Mouse (Mus musculus): ENCODE results near the gene Ikzf1.

Ikzf1 gene

GRCm38 (mm10) chr11:11766736-11767135, 81.9 kb downstream of the Ikzf1 start:
- no peak for DNase-seq

- no peak for DNase-seq
These were observed 83.3 kb downstream of the Ikzf1 start for GRCm38 (mm10) chr11:11768057-11768456.

- DNase-seq = no peak
These were observed 84.5 kb downstream of the Ikzf1 start for GRCm38 (mm10) chr11:11769281-11769680.

GRCm38 (mm10) chr11:11770691-11771090, 85.9 kb downstream of the Ikzf1 start:
- no peak for DNase-seq

- no peak for DNase-seq
These were observed 87.4 kb downstream of the Ikzf1 start for GRCm38 (mm10) chr11:11772196-11772595.

GRCm38 (mm10) chr11:11774384-11774783, 89.6 kb downstream of the Ikzf1 start:
- DNase-seq = no peak

- no peak for DNase-seq
These were observed 90.1 kb downstream of the Ikzf1 start for GRCm38 (mm10) chr11:11774893-11775292.

- no peak for DNase-seq
These were observed 91.4 kb downstream of the Ikzf1 start for GRCm38 (mm10) chr11:11776071-11776821.

- peak in 1 of 2 experiments; percentile 57 for DNase-seq
These were observed 92.0 kb downstream of the Ikzf1 start for GRCm38 (mm10) chr11:11776822-11777174.

- DNase-seq = no peak
These were observed 92.4 kb downstream of the Ikzf1 start for GRCm38 (mm10) chr11:11777246-11777645.

- DNase-seq = no peak
These were observed 93.0 kb downstream of the Ikzf1 start for GRCm38 (mm10) chr11:11777796-11778195.

GRCm38 (mm10) chr11:11778345-11778744, 93.5 kb downstream of the Ikzf1 start:
- no peak for DNase-seq

GRCm38 (mm10) chr11:11781728-11782127, 96.9 kb downstream of the Ikzf1 start:
- DNase-seq = no peak

- no peak for DNase-seq
These were observed 100.7 kb downstream of the Ikzf1 start for GRCm38 (mm10) chr11:11785457-11785856.

GRCm38 (mm10) chr11:11788521-11788974, 103.7 kb downstream of the Ikzf1 start:
- peak; percentile 71 to 80 for DNase-seq

- no peak for DNase-seq
These were observed 109.8 kb downstream of the Ikzf1 start for GRCm38 (mm10) chr11:11794626-11795025.

GRCm38 (mm10) chr11:11798690-11799089, 113.9 kb downstream of the Ikzf1 start:
- no peak for DNase-seq

GRCm38 (mm10) chr11:11800304-11800703, 115.5 kb downstream of the Ikzf1 start:
- DNase-seq = no peak

GRCm38 (mm10) chr11:11801067-11801466, 116.3 kb downstream of the Ikzf1 start:
- no peak for DNase-seq

- no peak for DNase-seq
These were observed 119.6 kb downstream of the Ikzf1 start for GRCm38 (mm10) chr11:11804421-11804820.

- DNase-seq = no peak
These were observed 121.1 kb downstream of the Ikzf1 start for GRCm38 (mm10) chr11:11805951-11806350.

- no peak for DNase-seq
These were observed 123.4 kb downstream of the Ikzf1 start for GRCm38 (mm10) chr11:11808035-11808819.

GRCm38 (mm10) chr11:11808820-11809403, 124.1 kb downstream of the Ikzf1 start, which contains the start of gene Fignl1:
TSS of gene Fignl1 (minus strand) at chr11:11808962.
- peak; percentile 94 to 95 for DNase-seq
